Mouse (Mus musculus) cerebellum, adult 2 months (tissue): ENCODE results near the gene Lyz2.

Experiments used
- CTCF ChIP-seq: fragments of 200-500 bp; IDR thresholded peaks from 2 replicates; pipeline ENCODE4 v1.5.1; 2011; ENCODE audit warnings: low read depth, mild to moderate bottlenecking, control low read depth, low read length, moderate library complexity, borderline replicate concordance; ENCODE audit not compliant: insufficient read depth
- POLR2A ChIP-seq: fragments of 200-500 bp; IDR thresholded peaks from 2 replicates; pipeline ENCODE4 v1.6.1; 2011; ENCODE audit warnings: low read length, control low read depth, borderline replicate concordance; ENCODE audit not compliant: insufficient read depth

GRCm38 (mm10) chr10:117287226-117287850 is 5.2 kb upstream of the Lyz2 start:
- TF ChIP-seq CTCF (no peak), POLR2A (no peak)
